19 mouse cellular contexts compared by ENCODE assay signal in genomic region chr7:66505734-66506133, GRCm38 (mm10).
A peak's percentile ranks its signal among the peaks of the same experiment; 100 is the strongest.
DNase-seq lines count a peak whose midpoint lies in the region; ATAC-seq and TF ChIP-seq lines count a peak whose summit lies in the region.
"Had no signal": no experiment of that assay in that cellular context is flagged by ENCODE, and none has a peak within 500 bp of the region (broad histone marks: within the 10 kb centered on the region; RNA-seq: fewer than 3 reads in every experiment).

No protein-coding gene starts in this region.

- no peaks in the 10 kb centered on the region for H3K36me3 ChIP-seq in kidney, postnatal 0 days (ENCODE audit: insufficient read depth, low read length)
- H3K36me3 ChIP-seq in stomach, embryonic 14.5 days (ENCODE audit: control insufficient read depth, insufficient read depth, low read length), result no peaks in the 10 kb centered on the region
- no peaks in the 10 kb centered on the region for H3K36me3 ChIP-seq in stomach, postnatal 0 days (ENCODE audit: control insufficient read depth, insufficient read depth, low read length)
- H3K36me3 ChIP-seq in limb, embryonic 14.5 days (ENCODE audit: control insufficient read depth, insufficient read depth, low read length), result no peaks in the 10 kb centered on the region
- H3K36me3 ChIP-seq: embryonic facial prominence, embryonic 15.5 days; forebrain, embryonic 10.5 days; heart, embryonic 13.5 days had no signal

- no peaks in the 10 kb centered on the region for H3K9me3 ChIP-seq in kidney, postnatal 0 days (replicated peaks; ENCODE audit: low read length)
- H3K9me3 ChIP-seq in stomach, embryonic 14.5 days (ENCODE audit: control insufficient read depth, low read depth, low read length), result no peaks in the 10 kb centered on the region
- H3K9me3 ChIP-seq in stomach, postnatal 0 days (ENCODE audit: control insufficient read depth, low read length), result no peaks in the 10 kb centered on the region
- peaks cover 8% of the 10 kb centered on the region; the same call in 1 of the 2 replicates for H3K9me3 ChIP-seq in limb, embryonic 14.5 days (ENCODE audit: control insufficient read depth, low read length)
- H3K9me3 ChIP-seq: forebrain, embryonic 10.5 days had no signal

- H3K4me2 ChIP-seq in kidney, postnatal 0 days (ENCODE audit: low read length), result no peak overlapping the region
- no peak overlapping the region for H3K4me2 ChIP-seq in stomach, embryonic 14.5 days (replicated peaks; ENCODE audit: low read depth, low read length)
- H3K4me2 ChIP-seq in stomach, postnatal 0 days (replicated peaks; ENCODE audit: low read depth), result no peak overlapping the region
- no peak overlapping the region for H3K4me2 ChIP-seq in limb, embryonic 14.5 days (replicated peaks; ENCODE audit: low read depth, low read length, severe bottlenecking)
- H3K4me2 ChIP-seq: embryonic facial prominence, embryonic 15.5 days; heart, embryonic 13.5 days had no signal

- no peak for TF ChIP-seq CTCF in kidney, postnatal 0 days (IDR thresholded peaks at IDR 0.05; ENCODE audit: low read depth)
- TF ChIP-seq CTCF in stomach, postnatal 0 days (IDR thresholded peaks at IDR 0.05; ENCODE audit: low read depth), result no peak

- 0 out of 2 replicates have a peak overlapping the region, but pooled peaks have one; percentile 13 for H3K27ac ChIP-seq in kidney, postnatal 0 days
- peak overlapping the region; percentile 34; the same call in 1 of the 2 replicates for H3K27ac ChIP-seq in stomach, embryonic 14.5 days (ENCODE audit: low read length)
- H3K27ac ChIP-seq in stomach, postnatal 0 days (replicated peaks), result no peak overlapping the region
- H3K27ac ChIP-seq in limb, embryonic 14.5 days (replicated peaks; ENCODE audit: low read depth, low read length), result 0 out of 2 replicates have a peak overlapping the region, but pooled peaks have one; percentile 28
- H3K27ac ChIP-seq: embryonic facial prominence, embryonic 15.5 days; forebrain, embryonic 10.5 days; heart, embryonic 13.5 days had no signal

- peak; percentile 61 for DNase-seq in kidney, postnatal 0 days (ENCODE audit: low spot score)
- DNase-seq in kidney, postnatal 36 days, result no peak
- no peak for DNase-seq in stomach, postnatal 0 days (ENCODE audit: low spot score)
- DNase-seq in limb, embryonic 14.5 days (ENCODE audit: low spot score), result peak; percentile 15
- DNase-seq in urinary bladder, postnatal 36 days (ENCODE audit: low spot score in 2 of 2), result no peak
- DNase-seq: adrenal gland, adult 2 months; adrenal gland, postnatal 25 days; cerebellum, adult 18-20 months; cerebellum, adult 9-11 months; cerebellum, postnatal 36 days; gastrocnemius, postnatal 36 days; heart, adult 11 months; heart, postnatal 36 days had no signal

- no peak overlapping the region for H3K4me3 ChIP-seq in kidney, postnatal 0 days (replicated peaks; ENCODE audit: low read depth, low read length)
- H3K4me3 ChIP-seq in stomach, embryonic 14.5 days (ENCODE audit: low read depth, low read length), result no peak overlapping the region
- no peak overlapping the region for H3K4me3 ChIP-seq in stomach, postnatal 0 days (ENCODE audit: low read depth, low read length)
- no peak overlapping the region for H3K4me3 ChIP-seq in limb, embryonic 14.5 days (replicated peaks; ENCODE audit: low read length)
- H3K4me3 ChIP-seq: embryonic facial prominence, embryonic 15.5 days; erythroblast, embryonic 14.5 days; forebrain, embryonic 10.5 days; heart, embryonic 13.5 days had no signal

- no peaks in the 10 kb centered on the region for H3K27me3 ChIP-seq in kidney, postnatal 0 days (ENCODE audit: insufficient read depth, low read length)
- H3K27me3 ChIP-seq in stomach, embryonic 14.5 days (ENCODE audit: control insufficient read depth, insufficient read depth, low read length), result no peaks in the 10 kb centered on the region
- no peaks in the 10 kb centered on the region for H3K27me3 ChIP-seq in stomach, postnatal 0 days (ENCODE audit: control insufficient read depth, insufficient read depth, low read length)
- H3K27me3 ChIP-seq in limb, embryonic 14.5 days (ENCODE audit: control insufficient read depth, insufficient read depth, low read length), result no peaks in the 10 kb centered on the region
- H3K27me3 ChIP-seq: embryonic facial prominence, embryonic 15.5 days; heart, embryonic 13.5 days had no signal

- TF ChIP-seq POLR2A in limb, embryonic 14.5 days (IDR thresholded peaks at IDR 0.05; ENCODE audit: borderline replicate concordance, extremely low read depth, insufficient read depth, insufficient read length), result no peak

- H3K4me1 ChIP-seq in kidney, postnatal 0 days (replicated peaks; ENCODE audit: insufficient read depth, low read length), result no peaks in the 10 kb centered on the region
- H3K4me1 ChIP-seq in stomach, embryonic 14.5 days (ENCODE audit: control insufficient read depth, insufficient read depth, low read length), result peaks cover 5% of the 10 kb centered on the region; the same call in 1 of the 2 replicates
- H3K4me1 ChIP-seq in stomach, postnatal 0 days (replicated peaks; ENCODE audit: control insufficient read depth, insufficient read depth), result no peaks in the 10 kb centered on the region
- H3K4me1 ChIP-seq in limb, embryonic 14.5 days (ENCODE audit: control insufficient read depth, insufficient read depth, low read length), result peaks cover 12% of the 10 kb centered on the region
- H3K4me1 ChIP-seq: forebrain, embryonic 10.5 days; heart, embryonic 13.5 days had no signal

- 31% methylated on average over 2 of the region's 2 CpGs for WGBS in kidney, postnatal 0 days
- WGBS in stomach, embryonic 14.5 days, result 30% methylated on average over 2 of the region's 2 CpGs
- 41% methylated on average over 2 of the region's 2 CpGs for WGBS in stomach, postnatal 0 days
- 9% methylated on average over 2 of the region's 2 CpGs for WGBS in limb, embryonic 14.5 days

- TF ChIP-seq EP300 in stomach, postnatal 0 days (optimal IDR thresholded peaks at IDR 0.05), result no peak

- H3K9ac ChIP-seq in kidney, postnatal 0 days (ENCODE audit: low read depth, low read length), result no peak overlapping the region
- no peak overlapping the region for H3K9ac ChIP-seq in stomach, embryonic 14.5 days (replicated peaks; ENCODE audit: low read depth, low read length)
- no peak overlapping the region for H3K9ac ChIP-seq in stomach, postnatal 0 days (ENCODE audit: low read length)
- H3K9ac ChIP-seq in limb, embryonic 14.5 days (ENCODE audit: low read depth, low read length, severe bottlenecking), result no peak overlapping the region
- H3K9ac ChIP-seq: embryonic facial prominence, embryonic 15.5 days; heart, embryonic 13.5 days had no signal

- no peak for ATAC-seq in kidney, postnatal 0 days (replicated peaks; ENCODE audit: low FRiP score, low read depth)
- ATAC-seq in stomach, embryonic 14.5 days (ENCODE audit: insufficient number of reproducible peaks, insufficient read depth, low FRiP score, low read depth), result no peak
- ATAC-seq in stomach, postnatal 0 days (ENCODE audit: low FRiP score, low TSS enrichment), result no peak
- ATAC-seq in limb, embryonic 14.5 days (ENCODE audit: low FRiP score, low read depth), result peak; percentile 67; the same call in 1 of the 2 replicates
- ATAC-seq: forebrain, embryonic 14.5 days had no signal

Comparison
In these comparisons a context has a peak if more than half of its experiments do, and no peak if none do; other contexts are left out.
1. DNase-seq: peak in kidney, postnatal 0 days (single experiment) and limb, embryonic 14.5 days (single experiment); none in kidney, postnatal 36 days (0 of 2), stomach, postnatal 0 days (single experiment) and urinary bladder, postnatal 36 days (0 of 2).